In genomic region chr16:37752876-37753275, GRCm38 (mm10) we compare ENCODE assay signal across 10 mouse cellular contexts. TPM values are rescaled to one million over a fixed set of nuclear protein-coding genes. Genes with fewer than 3 reads are reported as not detected.
DNase-seq lines count a peak whose midpoint lies in the region; ATAC-seq and TF ChIP-seq lines count a peak whose summit lies in the region.
"Had no signal": no experiment of that assay in that cellular context is flagged by ENCODE, and none has a peak within 500 bp of the region (broad histone marks: within the 10 kb centered on the region; RNA-seq: fewer than 3 reads in every experiment).

No protein-coding gene starts in this region.

- H3K4me1 ChIP-seq in forebrain, embryonic 10.5 days: peaks cover 25% of the 10 kb centered on the region
- H3K4me1 ChIP-seq in forebrain, embryonic 13.5 days: peaks cover 5% of the 10 kb centered on the region; the same call in 1 of the 2 replicates
- H3K4me1 ChIP-seq in heart, embryonic 15.5 days (replicated peaks): peaks cover 40% of the 10 kb centered on the region
- peaks cover 13% of the 10 kb centered on the region for H3K4me1 ChIP-seq in lung, embryonic 14.5 days (ENCODE audit: insufficient read depth)

- no peak overlapping the region for H3K9ac ChIP-seq in forebrain, embryonic 13.5 days
- H3K9ac ChIP-seq in heart, embryonic 15.5 days: no peak overlapping the region
- H3K9ac ChIP-seq in lung, embryonic 14.5 days: no peak overlapping the region

- H3K4me3 ChIP-seq in forebrain, embryonic 10.5 days: no peak overlapping the region
- H3K4me3 ChIP-seq in forebrain, embryonic 13.5 days: no peak overlapping the region
- no peak overlapping the region for H3K4me3 ChIP-seq in heart, embryonic 15.5 days
- H3K4me3 ChIP-seq in lung, embryonic 14.5 days (ENCODE audit: low read depth, low read length): no peak overlapping the region
- H3K4me3 ChIP-seq: layer of hippocampus, adult 2 months had no signal

- H3K9me3 ChIP-seq in forebrain, embryonic 10.5 days: no peaks in the 10 kb centered on the region
- H3K9me3 ChIP-seq in forebrain, embryonic 13.5 days (replicated peaks): no peaks in the 10 kb centered on the region
- no peaks in the 10 kb centered on the region for H3K9me3 ChIP-seq in heart, embryonic 15.5 days (replicated peaks)
- no peaks in the 10 kb centered on the region for H3K9me3 ChIP-seq in lung, embryonic 14.5 days (ENCODE audit: low read depth, low read length)

- no peak overlapping the region for H3K4me2 ChIP-seq in forebrain, embryonic 13.5 days
- H3K4me2 ChIP-seq in heart, embryonic 15.5 days: no peak overlapping the region
- H3K4me2 ChIP-seq in lung, embryonic 14.5 days: no peak overlapping the region; the same call in 1 of the 2 replicates

- H3K27me3 ChIP-seq in forebrain, embryonic 10.5 days (ENCODE audit: poor library complexity, severe bottlenecking): no peaks in the 10 kb centered on the region
- no peaks in the 10 kb centered on the region for H3K27me3 ChIP-seq in forebrain, embryonic 13.5 days
- H3K27me3 ChIP-seq in heart, embryonic 15.5 days: no peaks in the 10 kb centered on the region
- no peaks in the 10 kb centered on the region for H3K27me3 ChIP-seq in lung, embryonic 14.5 days (ENCODE audit: insufficient read depth, low read length)

- 0 out of 2 replicates have a peak overlapping the region, but pooled peaks have one; percentile 22 for H3K27ac ChIP-seq in forebrain, embryonic 10.5 days
- H3K27ac ChIP-seq in forebrain, embryonic 13.5 days: no peak overlapping the region
- peak overlapping the region; percentile 77 for H3K27ac ChIP-seq in heart, embryonic 15.5 days
- peak overlapping the region; percentile 81 for H3K27ac ChIP-seq in lung, embryonic 14.5 days (ENCODE audit: low read depth)
- H3K27ac ChIP-seq: layer of hippocampus, adult 2 months had no signal

- WGBS in forebrain, embryonic 10.5 days: 37% methylated on average over 2 of the region's 2 CpGs
- 22% methylated on average over 2 of the region's 2 CpGs for WGBS in forebrain, embryonic 13.5 days
- 31% methylated on average over 2 of the region's 2 CpGs for WGBS in heart, embryonic 15.5 days
- WGBS in lung, embryonic 14.5 days: 23% methylated on average over 2 of the region's 2 CpGs

- no peak for TF ChIP-seq CTCF in lung, embryonic 14.5 days (IDR thresholded peaks at IDR 0.05; ENCODE audit: low read depth)

- H3K36me3 ChIP-seq in forebrain, embryonic 10.5 days (replicated peaks): no peaks in the 10 kb centered on the region
- no peaks in the 10 kb centered on the region for H3K36me3 ChIP-seq in forebrain, embryonic 13.5 days (ENCODE audit: poor library complexity, severe bottlenecking)
- H3K36me3 ChIP-seq in heart, embryonic 15.5 days: no peaks in the 10 kb centered on the region
- no peaks in the 10 kb centered on the region for H3K36me3 ChIP-seq in lung, embryonic 14.5 days (ENCODE audit: insufficient read depth)

- DNase-seq in forebrain, embryonic 10.5 days (ENCODE audit: extremely low spot score, low spot score): no peak
- DNase-seq in R1 (ENCODE audit: low read depth, low spot score): peak; percentile 62
- peak; percentile 74 for DNase-seq in lung, embryonic 14.5 days
- no peak for DNase-seq in gastrocnemius, postnatal 25 days
- no peak for DNase-seq in layer of hippocampus, postnatal 14 days (ENCODE audit: low spot score in 2 of 2)
- no peak for DNase-seq in spleen, postnatal 4 days (ENCODE audit: low spot score in 2 of 2)
- DNase-seq: cerebellum, postnatal 10 days had no signal

- no peak for ATAC-seq in forebrain, embryonic 13.5 days
- ATAC-seq in heart, embryonic 15.5 days (replicated peaks; ENCODE audit: insufficient number of reproducible peaks, insufficient read depth, low FRiP score, low read depth): no peak; the same call in 1 of the 2 replicates
- peak; percentile 63; the same call in 1 of the 2 replicates for ATAC-seq in lung, embryonic 14.5 days (ENCODE audit: insufficient read depth)

RNA-seq across cellular contexts. Expression of gene Fstl1, which starts 23.8 kb away (rescaled TPM):
- polyA plus RNA-seq in forebrain, embryonic 10.5 days (2016; fragmentation: Nextera tagmentation; extraction: Ambion mirVana): 140 and 143 TPM in 2 replicates
- 81.8 and 82.7 TPM in 2 replicates for polyA plus RNA-seq in forebrain, embryonic 13.5 days (2015; fragmentation: Nextera tagmentation; extraction: Ambion mirVana)
- polyA plus RNA-seq in heart, embryonic 15.5 days (2015; fragmentation: Nextera tagmentation; extraction: Ambion mirVana): 468 and 518 TPM in 2 replicates
- polyA plus RNA-seq in lung, embryonic 14.5 days (2014; fragmentation: Nextera tagmentation; extraction: Ambion mirVana): 460 and 502 TPM in 2 replicates
- total RNA-seq in gastrocnemius, postnatal 25 days (2021): 100 to 1,000 TPM in 1 of 2 experiments, 10 to 100 TPM in 1; 90.0 to 135 TPM
- total RNA-seq in layer of hippocampus, postnatal 14 days (2021): 10 to 100 TPM; 49.7 to 58.0 TPM

Comparison
In these comparisons a context has a peak if more than half of its experiments do, and no peak if none do; other contexts are left out.
1. DNase-seq: peak in R1 (single experiment) and lung, embryonic 14.5 days (single experiment); none in forebrain, embryonic 10.5 days (single experiment), gastrocnemius, postnatal 25 days (single experiment), layer of hippocampus, postnatal 14 days (0 of 2) and spleen, postnatal 4 days (0 of 2).